Mouse (Mus musculus) liver, embryonic 12.5 days (tissue): ENCODE results near the gene Glmp. TPM values are rescaled to one million over a fixed set of nuclear protein-coding genes. Genes with fewer than 3 reads are reported as not detected.
A peak's percentile ranks its signal among the peaks of the same experiment; 100 is the strongest.
"Not testable (repeated sequence)": the region's sequence is repeated elsewhere in the genome, so short reads cannot be mapped to it uniquely, and the experiment has no call there.

ENCODE experiments used
- ATAC-seq: fragments of 200-750 bp; cut with Nextera tagmentation; 2 replicates; pipeline ENCODE4 v1.8.0; 2017; ENCODE audit warnings: moderate number of reproducible peaks, mild to moderate bottlenecking, moderate library complexity
- H3K27ac ChIP-seq: fragments of 300-500 bp; sonication (generic); 2 replicates; pipeline ENCODE4 v1.5.1; 2016; ENCODE audit warnings: mild to moderate bottlenecking
- H3K27me3 ChIP-seq: fragments of 300-500 bp; sonication (generic); replicated peaks from 2 replicates; pipeline ENCODE4 v1.6.1; 2016; ENCODE audit warnings: mild to moderate bottlenecking, moderate library complexity
- H3K36me3 ChIP-seq: fragments of 300-500 bp; sonication (generic); 2 replicates; pipeline ENCODE4 v1.6.1; 2016; ENCODE audit warnings: mild to moderate bottlenecking, moderate library complexity
- H3K4me1 ChIP-seq: fragments of 300-500 bp; sonication (generic); 2 replicates; pipeline ENCODE4 v1.6.1; 2016
- H3K4me2 ChIP-seq: fragments of 300-500 bp; sonication (generic); 2 replicates; pipeline ENCODE4 v1.6.1; 2016; ENCODE audit warnings: mild to moderate bottlenecking, moderate library complexity
- H3K4me3 ChIP-seq: fragments of 300-500 bp; sonication (generic); 2 replicates; pipeline ENCODE4 v1.5.1; 2016; ENCODE audit warnings: mild to moderate bottlenecking, moderate library complexity
- H3K9ac ChIP-seq: fragments of 300-500 bp; sonication (generic); 2 replicates; pipeline ENCODE4 v1.6.1; 2016; ENCODE audit warnings: mild to moderate bottlenecking, moderate library complexity
- H3K9me3 ChIP-seq: fragments of 300-500 bp; sonication (generic); replicated peaks from 2 replicates; pipeline ENCODE4 v1.6.1; 2016; ENCODE audit warnings: mild to moderate bottlenecking, moderate library complexity
- WGBS: fragments of 180-500 bp; shearing (Covaris S2); methylation state at CpG from one replicate; pipeline ENCODE4 v1.1.7; 2016; ENCODE audit not compliant: insufficient replicate concordance; 5-methylcytosine and 5-hydroxymethylcytosine counted together
- polyA plus RNA-seq: library from polyadenylated mRNA; unstranded; fragments of >200 nt; fragmentation: Nextera tagmentation; extraction: Ambion mirVana; gene quantifications from 2 replicates; pipeline ENCODE4 v1.2.1, GENCODE M21; 2016

Glmp gene
- 93.8 and 96.4 TPM in 2 replicates for polyA plus RNA-seq

GRCm38 (mm10) chr3:88324951-88325405 lies at the start of gene Glmp:
Gene Glmp (plus strand): TSS chr3:88325023.
- peak within 1 kb of the TSS; percentile 83 for H3K4me2 ChIP-seq
- 1% methylated on average over 10 of the region's 10 CpGs for WGBS
- peaks cover 15% of the 10 kb centered on the region for H3K4me1 ChIP-seq
- H3K36me3 ChIP-seq = peaks cover 68% of the 10 kb centered on the region
- no peaks in the 10 kb centered on the region for H3K9me3 ChIP-seq
- H3K27me3 ChIP-seq = no peaks in the 10 kb centered on the region
- H3K9ac ChIP-seq = peak within 1 kb of the TSS; percentile 82
- peak; percentile 82 for ATAC-seq
- H3K4me3 ChIP-seq = peak within 1 kb of the TSS; percentile 76
- H3K27ac ChIP-seq = peak within 1 kb of the TSS; percentile 61

DNA sequence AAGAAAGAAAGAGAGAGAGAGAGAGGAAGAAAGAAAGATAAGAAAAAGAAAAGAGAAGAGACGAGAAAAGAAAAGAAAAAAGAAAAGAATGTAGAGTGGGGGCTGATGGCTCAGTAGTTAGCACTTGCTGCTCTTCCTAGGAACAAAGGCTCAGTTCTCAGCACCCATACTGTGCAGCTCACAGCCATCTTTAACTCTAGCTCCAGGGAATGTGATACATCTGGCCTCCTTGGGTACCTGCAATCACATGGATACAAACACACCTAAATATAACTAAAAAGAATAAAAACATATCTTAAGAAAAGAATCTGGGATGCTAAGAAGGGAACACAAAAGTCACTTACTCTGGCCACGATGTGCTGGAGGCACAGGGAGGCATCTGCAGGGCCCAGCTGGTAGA lies 48.7 kb upstream of the Glmp start:
- Histone ChIP-seq H3K9ac (no peak overlapping the region), H3K4me1 (no peaks in the 10 kb centered on the region), H3K4me3 (no peak overlapping the region), H3K9me3 (no peaks in the 10 kb centered on the region), H3K27ac (no peak overlapping the region), H3K4me2 (no peak overlapping the region), H3K36me3 (no peaks in the 10 kb centered on the region), H3K27me3 (no peaks in the 10 kb centered on the region; the same call in 1 of the 2 replicates)
- ATAC-seq = no peak
- 52% methylated on average over 2 of the region's 2 CpGs for WGBS

- H3K27me3 ChIP-seq = no peaks in the 10 kb centered on the region
- no peaks in the 10 kb centered on the region for H3K4me1 ChIP-seq
- ATAC-seq = no peak
- H3K4me2 ChIP-seq = no peak overlapping the region
- no peaks in the 10 kb centered on the region for H3K9me3 ChIP-seq
- no peaks in the 10 kb centered on the region for H3K36me3 ChIP-seq
- H3K9ac ChIP-seq = no peak overlapping the region
- H3K4me3 ChIP-seq = no peak overlapping the region
- H3K27ac ChIP-seq = no peak overlapping the region
- 34% methylated on average over 7 of the region's 7 CpGs for WGBS
Measured at GRCm38 (mm10) chr3:88276529-88277143, 48.2 kb upstream of the Glmp start.

DNA sequence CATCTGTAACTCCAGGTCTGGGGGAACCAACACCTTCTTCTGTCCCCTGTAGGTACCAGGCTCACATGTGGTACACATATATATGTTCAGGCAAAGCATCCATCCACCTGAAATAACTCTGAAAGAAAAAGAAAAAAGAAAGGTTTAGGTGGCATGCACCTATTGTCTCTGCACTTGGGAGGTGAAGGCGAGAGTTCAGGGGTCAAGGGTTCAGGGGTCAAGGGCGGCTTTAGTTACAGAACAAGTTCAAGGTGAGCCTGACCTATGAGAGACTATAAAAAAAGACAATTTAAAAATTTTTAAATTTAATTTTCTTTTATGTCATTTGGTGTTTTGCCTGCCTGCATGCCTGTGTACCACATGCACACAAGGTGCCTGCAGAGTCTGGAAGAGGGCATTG lies 44.8 kb upstream of the Glmp start:
- no peak overlapping the region for H3K4me2 ChIP-seq
- H3K9me3 ChIP-seq = no peaks in the 10 kb centered on the region
- ATAC-seq = no peak
- no peak overlapping the region for H3K9ac ChIP-seq
- H3K4me3 ChIP-seq = no peak overlapping the region
- H3K4me1 ChIP-seq = no peaks in the 10 kb centered on the region
- H3K27me3 ChIP-seq = no peaks in the 10 kb centered on the region
- H3K36me3 ChIP-seq = peaks cover under 1% of the 10 kb centered on the region; the same call in 1 of the 2 replicates
- no peak overlapping the region for H3K27ac ChIP-seq
- 72% methylated on average over 2 of the region's 2 CpGs for WGBS

GRCm38 (mm10) chr3:88281141-88281916 lies 43.5 kb upstream of the Glmp start:
- H3K9ac ChIP-seq, ATAC-seq, H3K27ac ChIP-seq, H3K4me2 ChIP-seq, H3K36me3 ChIP-seq, H3K4me1 ChIP-seq, H3K4me3 ChIP-seq, H3K27me3 ChIP-seq, H3K9me3 ChIP-seq: not testable (repeated sequence)
- WGBS = 64% methylated on average over 11 of the region's 11 CpGs

GRCm38 (mm10) chr3:88284815-88285564 lies 39.8 kb upstream of the Glmp start:
- not testable (repeated sequence) for H3K4me1 ChIP-seq, H3K36me3 ChIP-seq, H3K4me2 ChIP-seq, H3K9me3 ChIP-seq, H3K27me3 ChIP-seq, ATAC-seq, H3K4me3 ChIP-seq, H3K27ac ChIP-seq, H3K9ac ChIP-seq
- WGBS = 83% methylated on average over 14 of the region's 14 CpGs

DNA sequence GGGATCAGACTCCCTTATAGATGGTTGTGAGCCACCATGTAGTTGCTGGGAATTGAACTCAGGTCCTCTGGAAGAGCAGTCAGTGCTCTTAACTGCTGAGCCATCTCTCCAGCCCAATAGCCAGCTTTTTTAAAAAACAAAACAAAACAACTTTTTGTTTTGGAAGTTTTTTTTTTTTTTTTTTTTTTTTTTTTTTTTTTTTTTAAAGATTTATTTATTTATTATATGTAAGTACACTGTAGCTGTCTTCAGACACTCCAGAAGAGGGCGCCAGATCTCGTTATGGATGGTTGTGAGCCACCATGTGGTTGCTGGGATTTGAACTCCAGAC lies 39.3 kb upstream of the Glmp start:
- H3K9me3 ChIP-seq, H3K27ac ChIP-seq, H3K4me3 ChIP-seq, H3K4me1 ChIP-seq, H3K9ac ChIP-seq, H3K27me3 ChIP-seq, H3K4me2 ChIP-seq, ATAC-seq, H3K36me3 ChIP-seq: not testable (repeated sequence)
- no CpG with 5 or more reads among the region's 2 CpGs for WGBS

DNA sequence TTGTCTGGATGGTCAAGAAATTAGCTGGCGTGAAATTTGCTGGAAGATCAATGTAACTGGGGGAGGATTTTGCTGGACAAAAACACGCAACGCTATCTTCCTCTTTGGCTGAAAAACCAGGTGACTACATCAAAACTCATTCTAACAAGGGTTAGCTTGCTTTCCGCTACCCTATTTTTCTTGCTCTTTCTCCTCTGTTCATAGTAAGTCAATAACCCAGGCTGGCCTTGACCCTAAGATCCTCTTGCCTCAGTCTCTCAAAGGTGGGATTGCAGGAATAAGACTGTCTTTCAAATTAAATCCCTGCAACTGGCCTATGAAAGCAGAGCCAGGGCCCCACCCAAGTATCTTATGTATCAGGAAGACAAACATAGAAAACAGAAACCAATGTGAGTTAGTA lies 37.7 kb upstream of the Glmp start, which contains the start of gene Gm38392:
Gene Gm38392 (minus strand): TSS at position 101 of the 400 bp plus-strand sequence.
- Histone ChIP-seq H3K4me2 (no peak within 1 kb of the TSS), H3K9ac (no peak within 1 kb of the TSS), H3K27me3 (no peaks in the 10 kb centered on the region), H3K4me3 (no peak within 1 kb of the TSS), H3K4me1 (no peaks in the 10 kb centered on the region), H3K27ac (no peak within 1 kb of the TSS), H3K36me3 (peaks cover 7% of the 10 kb centered on the region; the same call in 1 of the 2 replicates), H3K9me3 (no peaks in the 10 kb centered on the region)
- ATAC-seq = no peak
- 89% methylated on average over 4 of the region's 4 CpGs for WGBS

GRCm38 (mm10) chr3:88288133-88288713 lies 36.6 kb upstream of the Glmp start:
- H3K9me3 ChIP-seq, H3K4me3 ChIP-seq, H3K27me3 ChIP-seq, H3K4me2 ChIP-seq, ATAC-seq, H3K27ac ChIP-seq, H3K4me1 ChIP-seq, H3K36me3 ChIP-seq, H3K9ac ChIP-seq: not testable (repeated sequence)
- 67% methylated on average over 10 of the region's 10 CpGs for WGBS

DNA sequence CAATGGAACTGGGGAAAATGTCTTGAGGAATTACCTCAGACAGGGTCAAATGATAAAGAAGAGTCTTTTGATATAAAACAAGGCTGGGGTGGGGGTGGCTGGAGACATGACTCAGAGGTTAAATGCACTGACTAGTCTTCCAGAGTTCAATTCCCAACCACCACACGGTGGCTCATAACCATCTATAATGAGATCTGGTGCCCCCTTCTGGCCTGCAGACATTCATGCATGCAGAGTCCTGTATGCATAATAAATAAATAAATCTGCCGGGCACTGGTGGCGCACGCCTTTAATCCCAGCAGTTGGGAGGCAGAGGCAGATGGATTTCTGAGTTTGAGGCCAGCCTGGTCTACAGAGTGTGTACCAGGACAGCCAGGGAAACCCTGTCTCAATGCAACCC lies 32.9 kb upstream of the Glmp start:
- H3K4me2 ChIP-seq = no peak overlapping the region

GRCm38 (mm10) chr3:88295272-88295671 lies 29.6 kb upstream of the Glmp start:
- Histone ChIP-seq H3K4me3 (peak overlapping the region; percentile 72), H3K36me3 (peaks cover 20% of the 10 kb centered on the region), H3K27ac (0 out of 2 replicates have a peak overlapping the region, but pooled peaks have one; percentile 94), H3K9ac (peak overlapping the region; percentile 71), H3K4me1 (peaks cover 27% of the 10 kb centered on the region), H3K4me2 (peak overlapping the region; percentile 76)
- not testable (repeated sequence) for ATAC-seq, H3K9me3 ChIP-seq, H3K27me3 ChIP-seq
- 68% methylated on average over 1 of the region's 1 CpGs for WGBS

More for the DNA sequence above, 32.9 kb upstream of the Glmp start:
- Histone ChIP-seq H3K4me3 (no peak overlapping the region), H3K27ac (no peak overlapping the region), H3K4me1 (peaks cover 8% of the 10 kb centered on the region), H3K9ac (no peak overlapping the region), H3K9me3 (no peaks in the 10 kb centered on the region), H3K27me3 (no peaks in the 10 kb centered on the region), H3K36me3 (no peaks in the 10 kb centered on the region)
- no peak for ATAC-seq
- 51% methylated on average over 4 of the region's 4 CpGs for WGBS
